ENCODE assay signal across 8 mouse cellular contexts in genomic region chr2:6212327-6212723, GRCm38 (mm10). TPM values are rescaled to one million over a fixed set of nuclear protein-coding genes. Genes with fewer than 3 reads are reported as not detected.
DNase-seq lines count a peak whose midpoint lies in the region; ATAC-seq and TF ChIP-seq lines count a peak whose summit lies in the region.

No protein-coding gene starts in this region.

- no peak for DNase-seq in left cerebral cortex, adult 2 months (ENCODE audit: extremely low spot score in 1 of 2, low spot score in 2 of 2)
- DNase-seq in left cerebral cortex, adult 18-20 months (ENCODE audit: low spot score in 2 of 2) = no peak
- no peak for DNase-seq in embryonic facial prominence, embryonic 14.5 days (ENCODE audit: low spot score)
- no peak for DNase-seq in intestine, embryonic 14.5 days (ENCODE audit: low spot score)
- no peak for DNase-seq in neural tube, embryonic 11.5 days (ENCODE audit: low spot score)
- no peak for DNase-seq in cerebellum, postnatal 36 days
- DNase-seq in left cerebral cortex, adult 9 months (ENCODE audit: low spot score in 2 of 2) = no peak

- peak overlapping the region; percentile 45 for H3K4me3 ChIP-seq in left cerebral cortex, adult 2 months
- peak overlapping the region; percentile 43 for H3K4me3 ChIP-seq in embryonic facial prominence, embryonic 14.5 days (ENCODE audit: low read depth, low read length)
- H3K4me3 ChIP-seq in intestine, embryonic 14.5 days (ENCODE audit: low read depth, low read length) = peak overlapping the region; percentile 47
- peak overlapping the region; percentile 44 for H3K4me3 ChIP-seq in neural tube, embryonic 11.5 days (ENCODE audit: low read depth, low read length)

- no peaks in the 10 kb centered on the region for H3K36me3 ChIP-seq in embryonic facial prominence, embryonic 14.5 days (ENCODE audit: control insufficient read depth, insufficient read depth, low read length)
- H3K36me3 ChIP-seq in intestine, embryonic 14.5 days (ENCODE audit: control insufficient read depth, insufficient read depth, low read length) = no peaks in the 10 kb centered on the region
- H3K36me3 ChIP-seq in neural tube, embryonic 11.5 days (ENCODE audit: control insufficient read depth, insufficient read depth, low read length) = no peaks in the 10 kb centered on the region

- no peak for TF ChIP-seq CTCF in left cerebral cortex, adult 2 months (IDR thresholded peaks at IDR 0.05)

- H3K27me3 ChIP-seq in embryonic facial prominence, embryonic 14.5 days (replicated peaks; ENCODE audit: control insufficient read depth, insufficient read depth, low read length) = no peaks in the 10 kb centered on the region
- no peaks in the 10 kb centered on the region for H3K27me3 ChIP-seq in intestine, embryonic 14.5 days (replicated peaks; ENCODE audit: control insufficient read depth, insufficient read depth, low read length)
- H3K27me3 ChIP-seq in neural tube, embryonic 11.5 days (ENCODE audit: control insufficient read depth, insufficient read depth, low read length) = no peaks in the 10 kb centered on the region

- H3K4me1 ChIP-seq in embryonic facial prominence, embryonic 14.5 days (ENCODE audit: control insufficient read depth, insufficient read depth, low read length) = peaks cover 11% of the 10 kb centered on the region
- peaks cover 6% of the 10 kb centered on the region; the same call in 1 of the 2 replicates for H3K4me1 ChIP-seq in intestine, embryonic 14.5 days (replicated peaks; ENCODE audit: control insufficient read depth, insufficient read depth, low read length)
- H3K4me1 ChIP-seq in neural tube, embryonic 11.5 days (ENCODE audit: control insufficient read depth, insufficient read depth, low read length) = peaks cover 6% of the 10 kb centered on the region; the same call in 1 of the 2 replicates

- intact Hi-C loops in left cerebral cortex, adult 2 months (cut with DNase I) = no loop called here

- 0 out of 2 replicates have a peak, but pooled peaks have one; percentile 9 for ATAC-seq in embryonic facial prominence, embryonic 14.5 days (ENCODE audit: low read depth)
- ATAC-seq in intestine, embryonic 14.5 days (replicated peaks; ENCODE audit: low FRiP score, low TSS enrichment, low read depth) = peak; percentile 41
- peak; percentile 13; the same call in 1 of the 2 replicates for ATAC-seq in neural tube, embryonic 11.5 days (ENCODE audit: insufficient read depth, low FRiP score, low TSS enrichment)
- no peak for ATAC-seq in erythroid progenitor cell, adult 5-6 weeks (replicated peaks; ENCODE audit: low FRiP score, poor library complexity, severe bottlenecking)

- H3K9me3 ChIP-seq in embryonic facial prominence, embryonic 14.5 days (ENCODE audit: control insufficient read depth, low read length) = no peaks in the 10 kb centered on the region
- H3K9me3 ChIP-seq in intestine, embryonic 14.5 days (ENCODE audit: control insufficient read depth, low read length) = no peaks in the 10 kb centered on the region
- no peaks in the 10 kb centered on the region for H3K9me3 ChIP-seq in neural tube, embryonic 11.5 days (ENCODE audit: control insufficient read depth, low read length)

- WGBS in embryonic facial prominence, embryonic 14.5 days = 32% methylated on average over 9 of the region's 9 CpGs
- 37% methylated on average over 9 of the region's 9 CpGs for WGBS in intestine, embryonic 14.5 days
- WGBS in neural tube, embryonic 11.5 days = 44% methylated on average over 9 of the region's 9 CpGs

- peak overlapping the region; percentile 72 for H3K9ac ChIP-seq in embryonic facial prominence, embryonic 14.5 days (ENCODE audit: low read depth, low read length)
- peak overlapping the region; percentile 64 for H3K9ac ChIP-seq in intestine, embryonic 14.5 days (ENCODE audit: low read length)
- H3K9ac ChIP-seq in neural tube, embryonic 11.5 days (ENCODE audit: low read length) = peak overlapping the region; percentile 67

- peak overlapping the region; percentile 81 for H3K4me2 ChIP-seq in embryonic facial prominence, embryonic 14.5 days (ENCODE audit: low read depth, low read length)
- H3K4me2 ChIP-seq in intestine, embryonic 14.5 days (ENCODE audit: low read length) = peak overlapping the region; percentile 79
- peak overlapping the region; percentile 43 for H3K4me2 ChIP-seq in neural tube, embryonic 11.5 days (ENCODE audit: low read depth)

- H3K27ac ChIP-seq in left cerebral cortex, adult 2 months = peak overlapping the region; percentile 45; the same call in 1 of the 2 replicates
- H3K27ac ChIP-seq in embryonic facial prominence, embryonic 14.5 days (replicated peaks; ENCODE audit: low read depth, low read length) = peak overlapping the region; percentile 81
- H3K27ac ChIP-seq in intestine, embryonic 14.5 days (ENCODE audit: low read depth) = peak overlapping the region; percentile 92
- H3K27ac ChIP-seq in neural tube, embryonic 11.5 days (ENCODE audit: low read depth, low read length) = no peak overlapping the region; the same call in 1 of the 2 replicates

RNA-seq across cellular contexts. Expression of gene Echdc3, which starts 0.5 kb away (rescaled TPM):
- 1 to 10 TPM; 1.1 to 1.5 TPM for total RNA-seq in left cerebral cortex, adult 2 months (2021)
- total RNA-seq in left cerebral cortex, adult 18-20 months (2021) = 1 to 10 TPM in 1 of 2 experiments, under 1 TPM in 1; 0.77 to 1.1 TPM
- 3.5 and 4.9 TPM in 2 replicates for polyA plus RNA-seq in embryonic facial prominence, embryonic 14.5 days (2014; fragmentation: Nextera tagmentation; extraction: Ambion mirVana)
- polyA plus RNA-seq in intestine, embryonic 14.5 days (2014; fragmentation: Nextera tagmentation; extraction: Ambion mirVana) = 11.1 and 11.3 TPM in 2 replicates
- 1.4 and 2.7 TPM in 2 replicates for polyA plus RNA-seq in neural tube, embryonic 11.5 days (2014; fragmentation: Nextera tagmentation; extraction: Ambion mirVana)
- total RNA-seq in erythroid progenitor cell, adult 5-6 weeks (2015; ENCODE audit: low replicate concordance) = not detected in 2 replicates
- total RNA-seq in erythroid progenitor cell, adult 5-6 weeks (2017; ENCODE audit: low replicate concordance) = not detected in 2 replicates
